Mouse (Mus musculus): ENCODE measurements around the gene Tmem232. TPM values are rescaled to one million over a fixed set of nuclear protein-coding genes. Genes with fewer than 3 reads are reported as not detected.
A peak's percentile ranks its signal among the peaks of the same experiment; 100 is the strongest.

Gene Tmem232
- polyA plus RNA-seq, 1 experiment from 2014 or later = not detected

GRCm38 (mm10) chr17:65571866-65572265 is 31.3 kb upstream of the Tmem232 start:
- Histone ChIP-seq H3K4me2 (ENCODE audit: low read depth, low read length) (no peak overlapping the region), H3K9ac (replicated peaks) (no peak overlapping the region), H3K27ac (ENCODE audit: low read depth) (no peak overlapping the region), H3K4me3 (ENCODE audit: low read depth, low read length) (no peak overlapping the region), H3K9me3 (ENCODE audit: low read length) (no peaks in the 10 kb centered on the region), H3K36me3 (replicated peaks; ENCODE audit: insufficient read depth, low read length) (no peaks in the 10 kb centered on the region), H3K27me3 (ENCODE audit: insufficient read depth, low read length) (no peaks in the 10 kb centered on the region), H3K4me1 (ENCODE audit: insufficient read depth) (no peaks in the 10 kb centered on the region)
- TF ChIP-seq CTCF (IDR thresholded peaks at IDR 0.05; ENCODE audit: low read depth) = no peak
- no peak for TF ChIP-seq EP300 (IDR thresholded peaks at IDR 0.05; ENCODE audit: low read depth)
- 61% methylated on average over 9 of the region's 9 CpGs for WGBS (ENCODE audit: insufficient replicate concordance)
- DNase-seq (no peak), ATAC-seq (no peak)

GRCm38 (mm10) chr17:65571466-65571865 is 30.9 kb upstream of the Tmem232 start:
- 73% methylated on average over 8 of the region's 8 CpGs for WGBS (ENCODE audit: insufficient replicate concordance)
- H3K4me2 ChIP-seq (ENCODE audit: low read depth, low read length) = no peak overlapping the region
- no peak for DNase-seq
- H3K9me3 ChIP-seq (ENCODE audit: low read length) = no peaks in the 10 kb centered on the region
- ATAC-seq = no peak
- H3K27ac ChIP-seq (ENCODE audit: low read depth) = no peak overlapping the region
- H3K9ac ChIP-seq (replicated peaks) = no peak overlapping the region
- no peaks in the 10 kb centered on the region for H3K4me1 ChIP-seq (ENCODE audit: insufficient read depth)
- no peaks in the 10 kb centered on the region for H3K36me3 ChIP-seq (replicated peaks; ENCODE audit: insufficient read depth, low read length)
- H3K4me3 ChIP-seq (ENCODE audit: low read depth, low read length) = no peak overlapping the region
- H3K27me3 ChIP-seq (ENCODE audit: insufficient read depth, low read length) = no peaks in the 10 kb centered on the region
- no peak for TF ChIP-seq CTCF (IDR thresholded peaks at IDR 0.05; ENCODE audit: low read depth)
- no peak for TF ChIP-seq EP300 (IDR thresholded peaks at IDR 0.05; ENCODE audit: low read depth)

DNA sequence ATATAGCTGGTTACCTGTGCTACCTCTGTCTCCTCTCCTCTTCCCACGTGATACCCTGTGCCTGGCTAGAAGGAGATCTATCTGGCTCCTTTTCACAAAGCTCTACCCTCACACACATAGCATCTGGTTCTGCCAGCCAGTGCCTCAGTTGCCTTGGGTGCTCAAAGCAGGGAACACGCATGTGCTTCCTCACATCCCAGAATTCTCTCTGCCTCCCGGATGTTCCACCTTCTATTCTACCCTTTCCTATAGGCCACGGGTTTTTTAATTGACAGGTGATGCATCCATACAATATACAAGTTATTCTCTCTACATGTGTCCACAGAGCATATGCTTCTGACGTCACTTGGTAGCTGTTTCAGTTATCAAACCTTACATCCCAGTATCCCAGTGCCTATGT is 23.6 kb upstream of the Tmem232 start:
- Histone ChIP-seq H3K4me1 (ENCODE audit: insufficient read depth) (no peaks in the 10 kb centered on the region), H3K4me3 (ENCODE audit: low read depth, low read length) (no peak overlapping the region), H3K9me3 (ENCODE audit: low read length) (no peaks in the 10 kb centered on the region), H3K36me3 (replicated peaks; ENCODE audit: insufficient read depth, low read length) (no peaks in the 10 kb centered on the region), H3K4me2 (ENCODE audit: low read depth, low read length) (no peak overlapping the region), H3K27ac (ENCODE audit: low read depth) (no peak overlapping the region), H3K27me3 (ENCODE audit: insufficient read depth, low read length) (no peaks in the 10 kb centered on the region), H3K9ac (replicated peaks) (no peak overlapping the region)
- WGBS (ENCODE audit: insufficient replicate concordance) = 55% methylated on average over 5 of the region's 5 CpGs
- DNase-seq = no peak
- no peak for ATAC-seq
- no peak for TF ChIP-seq EP300 (IDR thresholded peaks at IDR 0.05; ENCODE audit: low read depth)
- TF ChIP-seq CTCF (IDR thresholded peaks at IDR 0.05; ENCODE audit: low read depth) = no peak

GRCm38 (mm10) chr17:65563345-65563744 is 22.8 kb upstream of the Tmem232 start:
- Histone ChIP-seq H3K36me3 (replicated peaks; ENCODE audit: insufficient read depth, low read length) (no peaks in the 10 kb centered on the region), H3K27ac (ENCODE audit: low read depth) (no peak overlapping the region), H3K27me3 (ENCODE audit: insufficient read depth, low read length) (no peaks in the 10 kb centered on the region), H3K9ac (replicated peaks) (no peak overlapping the region), H3K4me1 (ENCODE audit: insufficient read depth) (no peaks in the 10 kb centered on the region), H3K4me2 (ENCODE audit: low read depth, low read length) (no peak overlapping the region), H3K4me3 (ENCODE audit: low read depth, low read length) (no peak overlapping the region), H3K9me3 (ENCODE audit: low read length) (no peaks in the 10 kb centered on the region)
- ATAC-seq (no peak), DNase-seq (no peak)
- 57% methylated on average over 6 of the region's 6 CpGs for WGBS (ENCODE audit: insufficient replicate concordance)
- TF ChIP-seq EP300 (IDR thresholded peaks at IDR 0.05; ENCODE audit: low read depth) (no peak), CTCF (IDR thresholded peaks at IDR 0.05; ENCODE audit: low read depth) (no peak)

GRCm38 (mm10) chr17:65562761-65563160 is 22.2 kb upstream of the Tmem232 start:
- TF ChIP-seq EP300 (IDR thresholded peaks at IDR 0.05; ENCODE audit: low read depth) (no peak), CTCF (IDR thresholded peaks at IDR 0.05; ENCODE audit: low read depth) (peak; percentile 76)
- ATAC-seq (no peak), DNase-seq (peak; percentile 57)
- Histone ChIP-seq H3K4me2 (ENCODE audit: low read depth, low read length) (no peak overlapping the region), H3K9me3 (ENCODE audit: low read length) (no peaks in the 10 kb centered on the region), H3K27ac (ENCODE audit: low read depth) (no peak overlapping the region), H3K9ac (replicated peaks) (no peak overlapping the region), H3K36me3 (replicated peaks; ENCODE audit: insufficient read depth, low read length) (no peaks in the 10 kb centered on the region), H3K4me1 (ENCODE audit: insufficient read depth) (peaks cover 4% of the 10 kb centered on the region), H3K27me3 (ENCODE audit: insufficient read depth, low read length) (no peaks in the 10 kb centered on the region), H3K4me3 (ENCODE audit: low read depth, low read length) (no peak overlapping the region)
- WGBS (ENCODE audit: insufficient replicate concordance) = 2% methylated on average over 5 of the region's 5 CpGs

GRCm38 (mm10) chr17:65561361-65562015 is 20.9 kb upstream of the Tmem232 start:
- Histone ChIP-seq H3K4me2 (ENCODE audit: low read depth, low read length) (no peak overlapping the region), H3K27me3 (ENCODE audit: insufficient read depth, low read length) (no peaks in the 10 kb centered on the region), H3K9ac (replicated peaks) (no peak overlapping the region), H3K36me3 (replicated peaks; ENCODE audit: insufficient read depth, low read length) (no peaks in the 10 kb centered on the region), H3K4me3 (ENCODE audit: low read depth, low read length) (no peak overlapping the region), H3K27ac (ENCODE audit: low read depth) (no peak overlapping the region), H3K9me3 (ENCODE audit: low read length) (no peaks in the 10 kb centered on the region), H3K4me1 (ENCODE audit: insufficient read depth) (peaks cover 11% of the 10 kb centered on the region)
- DNase-seq (no peak), ATAC-seq (no peak)
- TF ChIP-seq EP300 (IDR thresholded peaks at IDR 0.05; ENCODE audit: low read depth) (no peak), CTCF (IDR thresholded peaks at IDR 0.05; ENCODE audit: low read depth) (no peak)
- WGBS (ENCODE audit: insufficient replicate concordance) = 63% methylated on average over 6 of the region's 6 CpGs

Data from liver, postnatal 0 days (tissue).